Mouse (Mus musculus): ENCODE results near the gene Mgat4a.
A peak's percentile ranks its signal among the peaks of the same experiment; 100 is the strongest.

The Mgat4a gene

DNA sequence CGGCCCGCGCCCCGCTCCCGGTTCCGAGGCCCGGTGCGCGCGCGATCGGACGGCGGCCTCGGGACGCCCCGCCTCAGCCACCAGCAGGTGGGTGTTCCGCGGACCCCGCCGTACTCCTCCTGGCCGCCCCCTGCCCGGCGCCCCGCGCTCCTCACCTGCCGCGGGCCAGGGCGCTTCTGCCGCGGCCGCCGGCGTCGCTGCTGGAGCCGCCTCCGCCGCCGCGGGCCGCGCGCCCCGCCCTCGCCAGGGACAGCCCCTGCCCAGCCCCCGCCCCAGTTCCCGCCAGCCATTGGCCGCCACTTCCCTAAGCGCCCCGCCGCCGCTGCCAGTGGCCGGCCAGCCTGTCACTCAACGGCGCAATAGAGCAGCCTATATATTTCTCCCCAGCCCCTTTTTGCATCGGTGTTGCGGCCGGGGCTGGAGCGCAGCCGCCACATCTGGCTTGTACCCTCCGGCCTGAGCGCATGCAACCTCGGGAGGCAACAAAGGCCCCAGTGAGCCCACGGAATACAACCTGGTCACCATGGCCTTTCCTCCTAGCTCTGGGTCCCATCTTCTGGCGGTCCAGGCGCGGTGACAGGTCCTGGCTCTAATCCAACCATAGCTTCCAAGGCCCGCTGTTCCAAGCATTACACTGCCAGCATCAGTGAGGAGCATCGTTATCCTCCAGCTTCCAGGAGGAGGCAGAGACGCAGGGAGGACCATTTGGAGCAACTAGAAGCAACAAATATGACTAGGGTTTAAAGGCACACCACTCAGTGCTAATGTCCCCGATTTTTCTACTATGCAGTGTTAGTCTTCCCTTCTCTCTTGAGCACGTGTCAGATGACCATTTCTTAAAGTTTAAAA lies at the start of gene Mgat4a:
TSS of gene Mgat4a (minus strand) at position 207 of the 849 bp plus-strand sequence.
- peak; percentile 100 for DNase-seq

GRCm38 (mm10) chr1:37585809-37586480 lies 45.1 kb upstream of the Mgat4a start:
- peak; percentile 98 for DNase-seq

GRCm38 (mm10) chr1:37583795-37584464 lies 43.1 kb upstream of the Mgat4a start:
- DNase-seq, result peak; percentile 79

DNA sequence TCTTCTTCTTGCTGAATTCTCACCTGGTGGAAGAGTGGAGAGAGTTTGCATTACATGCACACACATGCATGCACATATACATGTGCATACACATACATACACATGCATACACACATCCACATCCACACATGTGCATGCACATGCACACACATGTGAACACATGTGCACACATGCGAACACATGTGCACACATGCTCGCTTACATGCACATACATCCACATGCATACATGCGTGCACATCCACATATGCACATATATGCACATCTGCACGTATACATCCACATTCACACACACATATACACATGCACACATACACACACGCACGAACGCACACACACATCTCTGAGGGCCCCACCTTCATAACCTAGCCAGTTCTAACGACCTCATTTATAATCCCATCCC lies 42.4 kb upstream of the Mgat4a start:
- DNase-seq, result peak; percentile 77

GRCm38 (mm10) chr1:37579686-37580085 lies 38.9 kb upstream of the Mgat4a start:
- DNase-seq, result peak; percentile 68

GRCm38 (mm10) chr1:37572528-37573272 lies 31.9 kb upstream of the Mgat4a start:
- peak; percentile 83 for DNase-seq

DNA sequence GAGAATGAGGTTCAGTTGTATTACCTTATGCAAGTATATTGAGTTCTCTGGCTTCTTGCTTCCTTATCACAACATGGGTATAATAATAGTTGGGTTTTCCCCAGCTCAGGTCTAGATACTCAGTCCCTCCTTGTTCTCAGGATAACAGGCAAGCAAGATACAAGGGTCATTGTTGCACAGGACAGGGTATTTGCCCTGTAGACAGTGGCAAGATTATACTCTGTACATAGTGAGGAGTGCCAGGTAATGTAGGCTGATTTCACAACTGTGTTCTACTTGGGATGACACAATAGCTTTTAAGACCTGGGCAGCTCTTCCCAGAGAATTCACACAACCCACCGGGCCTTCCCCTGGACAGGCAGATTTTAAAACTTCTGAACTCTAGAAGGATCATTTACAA lies 27.6 kb upstream of the Mgat4a start:
- DNase-seq, result peak; percentile 58

GRCm38 (mm10) chr1:37566754-37567153 lies 25.9 kb upstream of the Mgat4a start:
- peak; percentile 74 for DNase-seq

GRCm38 (mm10) chr1:37566344-37566743 lies 25.5 kb upstream of the Mgat4a start:
- no peak for DNase-seq

GRCm38 (mm10) chr1:37565396-37565795 lies 24.6 kb upstream of the Mgat4a start:
- DNase-seq, result peak; percentile 56

DNA sequence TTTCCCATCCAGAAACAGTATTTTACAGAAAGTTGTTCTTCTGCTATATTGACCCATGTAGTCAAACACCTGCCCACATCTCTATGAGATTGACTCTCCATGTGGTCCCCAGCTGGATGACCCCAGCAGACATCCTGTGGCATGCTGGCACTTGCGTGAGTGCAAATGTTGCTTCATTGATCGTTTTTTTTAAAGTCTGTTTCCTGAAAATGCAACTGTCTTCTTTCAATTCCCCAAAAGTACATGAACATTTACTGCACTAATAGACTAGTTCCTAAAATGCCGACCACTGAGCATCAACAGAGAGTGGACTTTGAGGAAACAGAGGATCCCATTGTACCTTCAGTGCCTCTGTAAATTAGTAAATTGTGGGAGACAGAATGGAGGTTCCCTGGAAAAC lies 21.1 kb upstream of the Mgat4a start:
- DNase-seq, result peak; percentile 94

GRCm38 (mm10) chr1:37560356-37560755 lies 19.5 kb upstream of the Mgat4a start:
- DNase-seq, result peak; percentile 75

DNA sequence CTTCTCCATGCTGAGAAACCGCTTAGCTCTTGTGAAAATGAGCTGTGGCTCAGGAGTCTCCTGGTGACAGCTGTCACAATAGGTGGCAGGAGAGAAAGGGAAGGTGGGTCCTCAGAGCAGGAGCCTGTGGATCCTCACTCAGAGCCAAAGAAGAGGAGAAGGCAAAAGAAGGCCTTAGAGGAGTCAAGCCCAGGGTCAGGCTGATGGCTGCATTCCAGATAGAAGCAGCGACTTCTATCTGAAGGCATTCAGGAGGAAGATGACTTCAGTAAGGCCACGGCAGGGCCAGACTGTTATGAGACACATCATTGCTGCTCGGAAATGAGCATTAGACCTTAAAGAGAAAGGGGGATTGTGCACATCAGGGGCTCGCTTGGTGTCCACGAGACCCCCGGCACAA lies 11.2 kb upstream of the Mgat4a start:
- DNase-seq, result peak; percentile 82

DNA sequence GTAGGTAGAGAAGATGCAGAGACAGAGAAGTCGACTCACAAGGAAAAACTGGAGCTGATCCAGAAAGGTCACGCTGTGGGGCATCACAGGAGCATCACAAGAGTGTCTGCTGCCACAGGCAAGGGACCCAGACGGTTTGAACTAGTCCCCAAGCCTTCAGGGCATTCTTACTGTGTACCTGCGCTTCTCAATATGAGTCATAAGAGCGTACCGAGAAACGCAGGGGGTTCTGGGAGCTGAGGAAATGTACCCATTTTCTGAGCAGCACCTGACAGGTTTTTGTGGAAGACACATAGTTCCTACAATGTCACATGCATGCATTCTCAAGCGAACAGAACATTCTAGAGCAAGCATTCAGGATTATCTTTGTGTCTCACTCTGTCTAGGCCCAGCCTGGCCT lies 8.7 kb upstream of the Mgat4a start:
- DNase-seq, result no peak

GRCm38 (mm10) chr1:37546398-37547051 lies 5.7 kb upstream of the Mgat4a start:
- DNase-seq, result no peak

GRCm38 (mm10) chr1:37544251-37544650 lies 3.4 kb upstream of the Mgat4a start:
- no peak for DNase-seq

DNA sequence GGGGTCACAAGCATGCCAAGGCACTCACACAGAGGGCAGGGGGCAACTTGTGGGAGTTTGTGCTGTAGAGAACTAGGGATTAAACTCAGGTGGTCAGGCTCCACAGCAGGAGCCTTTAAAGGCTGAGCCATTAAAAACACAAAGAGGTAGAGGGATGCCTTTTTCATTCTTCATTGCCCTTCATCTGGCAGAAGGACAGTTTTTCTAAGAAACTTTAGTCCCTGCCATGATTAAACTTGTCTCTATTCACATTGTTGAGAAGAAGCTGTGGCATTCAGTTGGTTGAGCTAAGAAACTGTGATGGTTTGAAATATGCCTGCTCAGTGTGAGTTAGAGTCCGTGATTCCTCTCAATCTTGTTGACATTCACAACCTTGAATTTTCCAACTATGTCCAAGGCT lies 2.2 kb upstream of the Mgat4a start:
- no peak for DNase-seq

GRCm38 (mm10) chr1:37539968-37540809 lies 627 bp downstream of the Mgat4a start:
- no peak for DNase-seq

DNA sequence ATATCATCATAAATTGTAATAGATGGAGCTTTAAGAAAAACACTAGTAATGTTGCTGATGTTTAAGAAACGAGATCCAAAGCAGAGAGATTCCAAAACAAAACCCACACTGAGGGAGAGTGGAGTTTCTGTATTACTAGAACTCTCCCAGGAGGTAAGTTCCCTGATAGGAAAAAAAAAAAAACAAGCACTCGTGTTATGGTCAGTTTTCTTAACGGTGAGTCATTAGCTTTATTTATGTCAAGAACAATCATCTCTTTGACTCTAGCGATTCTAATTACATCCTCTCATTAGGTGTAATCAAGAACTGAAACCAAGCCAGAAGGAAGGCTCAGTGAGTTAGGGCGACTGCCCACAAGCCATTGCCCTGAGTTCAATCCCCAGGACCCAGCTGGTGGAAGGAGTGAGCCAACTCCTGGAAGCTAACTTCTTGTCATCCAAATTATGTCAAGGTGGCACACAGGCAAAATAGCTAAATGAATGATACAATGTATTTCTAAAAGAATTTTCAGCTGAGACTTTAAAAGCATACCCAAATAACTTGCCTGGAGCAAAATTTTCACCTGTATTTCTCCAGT lies 6.2 kb downstream of the Mgat4a start:
- peak; percentile 86 for DNase-seq

GRCm38 (mm10) chr1:37533181-37533580 lies 7.6 kb downstream of the Mgat4a start:
- peak; percentile 89 for DNase-seq

DNA sequence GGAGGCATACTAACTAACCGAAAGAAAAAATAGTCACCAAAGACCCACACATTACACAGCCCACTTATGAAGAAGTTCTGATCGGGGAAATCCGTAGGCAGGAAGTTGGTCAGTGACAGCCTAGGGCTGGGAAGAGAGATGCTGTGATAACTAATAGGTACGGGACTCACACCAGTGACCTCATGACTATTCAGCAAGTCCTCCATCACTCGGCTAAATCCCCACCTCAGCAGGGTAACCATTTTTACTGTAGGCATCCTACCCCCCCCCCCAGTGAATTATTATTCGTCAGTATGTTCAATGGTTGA lies 8.3 kb downstream of the Mgat4a start:
- DNase-seq, result peak; percentile 85

All from heart, adult 11 months (tissue).